Mouse (Mus musculus) hindlimb bud, embryonic 11.5 days (tissue): ENCODE data around the gene Ncam1.

Experiments used
- DNase-seq: peaks from one replicate; pipeline ENCODE4 v3.0.0-alpha.2; 2012; ENCODE audit warnings: low read depth, low spot score; ENCODE audit errors: extremely low spot score

Gene Ncam1

DNA sequence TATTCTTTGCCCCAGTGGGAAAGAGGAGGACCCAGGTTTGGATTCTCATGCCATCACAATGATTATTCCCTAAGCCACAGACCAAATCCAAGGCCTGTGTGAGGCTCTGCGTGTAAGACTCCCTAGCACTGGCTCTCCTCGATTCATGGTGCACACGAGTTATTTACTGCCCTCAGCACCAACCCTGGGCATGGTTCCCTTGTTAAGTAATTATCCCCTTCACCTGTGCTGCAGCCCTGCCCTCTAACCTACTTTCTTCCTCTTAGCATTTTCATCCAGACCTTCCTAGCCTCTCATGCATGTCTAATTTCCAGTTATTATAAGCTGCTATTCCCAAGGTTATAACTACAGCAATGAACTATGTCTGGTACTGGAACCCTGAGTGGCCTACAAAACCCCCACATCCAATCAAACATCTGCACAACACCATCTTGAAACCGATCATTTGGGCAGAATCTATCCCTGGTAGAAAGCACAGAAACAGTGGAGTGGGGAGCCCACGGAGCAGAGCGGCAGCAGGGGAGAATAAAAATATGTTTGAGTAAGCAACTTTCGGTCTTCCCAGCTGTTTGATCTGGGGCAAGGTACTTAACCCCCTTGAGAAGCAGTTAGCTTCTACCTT is 116.8 kb downstream of the Ncam1 start:
- DNase-seq = no peak

- DNase-seq = no peak
These were observed 119.5 kb downstream of the Ncam1 start for GRCm38 (mm10) chr9:49679270-49679669.

DNA sequence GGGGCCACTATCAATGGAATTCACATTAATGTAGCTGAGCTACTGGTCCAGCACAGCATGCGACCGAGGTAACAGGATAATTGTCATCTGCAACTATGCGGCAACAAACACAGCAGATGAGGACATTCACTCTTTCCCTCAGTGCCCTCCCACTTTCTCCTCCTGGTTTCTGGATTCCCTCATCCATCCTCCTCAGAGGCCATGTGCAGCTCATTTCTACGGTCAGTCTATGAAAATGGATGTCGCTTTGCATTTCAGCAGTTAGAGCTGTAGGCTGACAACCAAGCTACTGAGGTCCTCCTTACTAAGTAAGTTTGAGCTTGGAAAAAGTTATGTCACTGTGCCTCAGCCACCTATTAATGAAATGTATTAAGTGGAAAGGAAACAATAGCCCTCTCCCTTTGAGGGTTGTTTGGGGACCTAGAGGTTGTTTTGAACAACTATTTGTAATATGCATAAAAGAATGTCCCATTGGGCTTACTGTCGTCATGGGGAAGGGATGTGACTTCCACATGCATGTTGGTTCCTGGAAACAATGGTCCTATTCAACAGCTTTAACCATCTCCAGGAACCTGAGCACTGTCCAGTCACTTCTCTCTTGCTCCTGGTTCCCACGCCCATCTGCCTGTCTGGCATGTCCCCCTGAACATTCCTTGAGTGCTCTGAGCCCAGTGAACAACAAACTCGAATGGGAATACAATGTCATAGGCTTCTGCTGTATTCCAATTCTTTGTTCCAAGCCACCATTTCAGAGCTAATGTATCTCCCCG is 122.8 kb downstream of the Ncam1 start:
- no peak for DNase-seq

- no peak for DNase-seq
These were observed 126.0 kb downstream of the Ncam1 start for GRCm38 (mm10) chr9:49672646-49673199.

DNA sequence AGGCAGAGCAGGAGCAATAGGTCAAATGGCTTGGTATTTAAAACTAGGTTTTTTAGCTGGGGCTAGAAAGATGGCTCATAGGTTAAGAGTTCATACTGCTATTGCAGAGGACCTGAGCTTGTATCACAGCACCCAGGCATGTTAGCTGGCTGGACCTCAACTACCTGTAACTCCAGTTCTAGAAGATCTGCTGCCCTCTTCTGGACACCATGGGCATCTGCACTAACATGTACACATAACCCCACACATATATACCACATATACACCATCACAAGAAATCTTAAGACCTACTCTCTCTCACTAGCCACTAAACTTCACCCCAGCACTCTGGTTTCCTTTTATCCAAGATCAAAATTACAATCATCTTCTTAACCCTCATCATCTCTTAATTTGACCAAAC is 131.7 kb downstream of the Ncam1 start:
- no peak for DNase-seq

DNA sequence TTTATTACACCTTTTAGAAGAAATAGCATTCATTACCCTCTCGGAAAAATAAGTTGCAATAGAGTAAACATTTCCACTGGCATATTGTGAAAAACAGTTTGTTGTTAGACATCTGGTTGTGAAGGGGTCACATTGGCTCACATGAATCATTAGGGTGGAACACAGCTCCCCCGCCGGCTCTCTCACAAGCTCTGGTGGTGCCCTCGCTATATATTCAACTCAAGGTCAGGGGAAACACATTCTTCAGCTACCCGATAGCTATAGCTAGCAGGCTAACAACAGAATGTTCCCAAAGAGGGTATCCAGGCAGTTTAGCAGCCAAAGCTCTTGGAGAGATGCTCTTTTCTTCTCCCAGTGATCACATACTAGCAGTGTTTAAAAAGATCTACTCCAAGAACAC is 133.4 kb downstream of the Ncam1 start:
- DNase-seq = no peak

DNA sequence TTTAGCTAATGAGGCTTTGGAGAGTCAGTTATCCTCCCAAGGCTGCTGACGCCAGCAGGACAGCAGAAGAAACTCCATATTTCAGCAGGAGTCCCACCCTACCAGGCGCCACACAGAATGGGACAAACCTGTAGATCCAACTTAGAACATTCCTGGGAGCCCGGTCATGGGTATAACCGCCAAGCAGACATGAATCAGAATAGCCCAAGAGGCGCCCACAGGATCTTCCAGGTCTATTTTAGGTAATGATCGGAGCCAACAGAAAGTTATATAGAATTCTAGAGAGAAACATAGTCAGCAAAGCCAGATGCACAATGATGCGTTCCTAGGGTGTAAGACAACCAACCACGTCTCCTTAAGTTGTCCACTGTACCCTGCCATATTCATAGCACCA is 134.8 kb downstream of the Ncam1 start:
- DNase-seq = no peak

DNA sequence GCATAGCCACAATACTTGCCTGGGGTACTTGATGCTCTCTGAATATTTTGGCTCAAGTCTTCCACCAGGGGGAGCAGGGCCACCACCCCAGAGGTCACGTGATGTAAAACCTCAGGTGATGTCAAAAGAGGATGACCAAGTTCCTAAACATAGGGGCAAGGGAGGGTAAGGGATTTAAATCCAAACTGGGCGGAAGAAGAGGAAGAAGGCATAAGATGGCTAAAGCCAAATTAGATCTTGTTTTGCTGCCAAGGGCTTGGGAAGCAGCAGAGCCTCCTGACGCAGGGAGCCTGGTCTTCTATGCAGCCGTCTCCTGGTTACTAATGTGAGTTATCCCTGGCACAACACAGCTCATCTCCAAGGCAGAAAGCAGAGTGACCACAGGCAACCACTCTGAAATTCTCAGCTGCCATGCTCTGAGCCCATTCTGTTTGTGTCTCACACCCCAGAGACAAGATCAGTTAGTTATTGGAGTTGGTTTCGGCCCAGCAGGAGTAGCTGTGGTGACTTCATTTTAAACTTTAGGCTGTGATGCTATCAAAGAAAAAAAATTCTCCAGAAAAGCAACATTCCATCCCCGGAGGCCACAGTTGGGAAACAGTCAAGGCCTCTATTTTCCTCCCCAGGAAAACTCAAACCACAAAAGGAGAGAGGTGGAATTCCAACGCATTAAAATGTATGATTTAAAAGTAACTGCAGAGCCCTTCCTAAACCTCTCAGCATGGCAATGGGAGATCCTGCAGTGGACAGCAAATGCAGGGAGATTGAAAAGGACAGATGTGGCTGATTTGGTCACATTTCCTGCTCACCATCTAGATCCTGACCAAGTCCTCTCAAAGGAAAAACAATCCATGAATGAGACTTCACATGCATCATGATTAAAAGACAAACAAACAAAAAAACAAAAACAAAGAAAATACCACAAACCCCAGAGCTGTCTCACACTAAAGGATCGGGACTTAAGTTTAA is 135.5 kb downstream of the Ncam1 start:
- DNase-seq = no peak

DNA sequence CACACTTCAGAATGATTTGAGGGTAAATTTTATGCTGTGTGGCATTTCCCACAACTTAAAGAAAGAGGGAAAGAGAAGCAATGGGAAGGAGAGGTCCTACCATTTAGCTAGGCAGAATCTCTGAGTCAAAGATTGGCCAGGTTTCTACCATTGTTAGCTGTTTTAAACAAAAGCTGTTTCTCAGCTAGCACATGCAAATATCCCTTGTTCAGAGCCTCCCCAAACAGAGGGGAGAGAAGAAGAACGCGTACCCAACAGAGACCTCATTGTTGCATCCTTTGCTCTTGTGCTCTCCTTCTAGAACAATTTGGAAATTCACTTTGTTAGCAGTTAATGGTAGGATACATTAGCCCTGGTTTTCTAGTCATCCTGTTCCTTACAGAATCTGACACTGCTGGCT is 137.2 kb downstream of the Ncam1 start:
- no peak for DNase-seq

GRCm38 (mm10) chr9:49658381-49658856 is 140.3 kb downstream of the Ncam1 start:
- no peak for DNase-seq

DNA sequence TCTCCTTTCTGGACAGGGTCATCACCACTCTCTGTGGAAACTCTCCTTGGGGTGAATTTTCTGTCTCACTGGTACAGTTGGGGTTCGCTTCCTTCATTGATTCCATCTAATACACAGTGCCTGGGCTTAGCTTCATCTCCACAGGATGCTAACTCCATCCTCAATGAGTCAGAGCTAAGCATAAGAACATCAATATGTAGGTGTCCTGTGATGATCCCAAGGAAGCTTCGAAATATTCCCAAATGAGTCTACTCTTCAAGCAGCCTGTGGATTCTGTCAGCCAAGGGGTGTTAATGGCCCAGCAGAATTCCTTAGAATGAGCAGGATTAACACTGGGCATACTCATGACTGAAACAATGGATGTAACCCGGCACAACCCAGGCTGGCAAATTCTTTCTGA is 144.3 kb downstream of the Ncam1 start:
- no peak for DNase-seq

DNA sequence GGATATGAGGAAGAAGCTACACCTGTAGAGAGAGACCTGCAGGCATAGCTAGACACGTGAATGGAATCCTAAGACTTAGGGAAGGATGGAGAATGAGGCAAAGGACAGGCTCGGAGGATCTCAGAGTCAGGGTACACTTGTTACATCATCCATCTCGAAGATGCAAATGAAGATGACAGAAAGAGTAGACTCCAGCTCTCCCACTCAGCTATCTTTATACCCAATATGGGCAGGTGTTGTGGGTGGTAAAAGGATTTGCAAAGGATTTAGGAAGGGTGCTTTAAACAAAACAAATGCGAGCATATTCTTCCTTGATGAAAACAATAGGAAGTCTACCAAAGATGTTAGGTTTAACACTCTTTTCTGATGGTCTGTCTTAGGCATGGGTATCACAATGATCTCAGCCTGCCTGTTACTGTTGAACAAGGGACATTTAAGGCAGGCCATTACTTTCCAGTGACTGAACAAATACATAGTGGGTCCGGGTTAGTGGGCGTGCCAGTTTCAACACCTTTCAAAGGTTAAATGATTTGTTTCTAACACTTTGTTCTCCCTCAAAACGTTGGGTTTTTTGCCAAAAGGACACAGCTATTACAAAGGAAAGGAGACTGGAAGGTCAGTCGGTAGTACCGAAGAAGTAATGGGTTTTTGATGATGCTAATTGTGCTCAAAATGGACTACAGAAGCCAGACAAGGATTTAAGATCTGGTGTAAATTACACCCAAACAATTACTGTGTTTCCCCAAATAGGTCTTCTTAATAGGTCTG is 145.1 kb downstream of the Ncam1 start:
- DNase-seq = no peak

GRCm38 (mm10) chr9:49644296-49644695 is 154.4 kb downstream of the Ncam1 start:
- no peak for DNase-seq

DNA sequence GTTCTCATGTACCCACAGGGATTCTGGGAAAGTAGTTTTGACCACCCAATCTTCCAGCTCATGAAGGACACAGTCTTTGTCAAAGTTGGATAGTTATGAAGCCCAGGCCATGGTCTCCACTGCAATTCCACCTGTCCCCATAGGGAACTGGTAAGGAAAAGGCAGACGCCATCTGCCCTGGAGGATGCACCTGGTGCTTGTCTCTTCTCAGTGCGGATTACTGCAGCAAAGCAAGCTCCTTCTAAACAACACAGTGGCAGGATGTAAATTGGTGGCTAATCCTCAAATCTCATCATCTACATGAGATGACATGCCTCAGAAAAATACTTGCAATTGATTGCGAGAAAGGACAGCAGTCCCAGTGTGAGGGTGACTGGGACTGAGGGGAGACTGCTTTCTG is 158.0 kb downstream of the Ncam1 start:
- DNase-seq = no peak

GRCm38 (mm10) chr9:49640142-49640541 is 158.6 kb downstream of the Ncam1 start:
- DNase-seq = no peak

GRCm38 (mm10) chr9:49637955-49638354 is 160.8 kb downstream of the Ncam1 start:
- no peak for DNase-seq

DNA sequence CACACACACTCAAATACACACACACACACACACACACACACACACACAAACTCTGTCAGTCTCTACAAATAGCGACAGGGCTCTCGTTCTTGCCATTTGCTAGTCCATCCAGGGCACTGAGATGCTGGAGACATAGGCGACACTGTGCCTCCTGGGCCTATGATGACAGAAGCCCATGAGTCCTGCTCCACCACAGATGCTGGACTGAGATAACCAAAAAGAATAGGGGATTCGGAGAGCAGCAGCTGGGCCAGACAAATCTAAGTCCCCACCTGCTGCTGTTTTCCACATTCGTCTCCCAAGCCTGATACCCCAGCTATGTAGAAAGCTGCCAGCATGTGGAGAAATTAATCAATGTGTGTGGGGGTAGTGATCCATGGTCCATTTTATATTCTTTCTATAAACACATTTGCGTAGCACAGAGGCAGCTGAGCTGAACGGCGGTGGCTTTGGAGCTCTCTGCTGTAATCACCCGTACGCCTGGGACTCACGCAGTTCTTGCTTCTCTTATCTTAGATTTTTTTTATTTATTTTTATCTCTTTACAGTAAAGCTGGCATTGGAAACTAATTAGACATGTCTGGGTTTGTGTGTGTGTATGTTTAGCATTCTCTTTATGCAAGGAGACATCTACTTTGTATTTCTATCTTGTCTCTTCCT is 162.9 kb downstream of the Ncam1 start:
- DNase-seq = no peak

GRCm38 (mm10) chr9:49632591-49632990 is 166.1 kb downstream of the Ncam1 start:
- no peak for DNase-seq

DNA sequence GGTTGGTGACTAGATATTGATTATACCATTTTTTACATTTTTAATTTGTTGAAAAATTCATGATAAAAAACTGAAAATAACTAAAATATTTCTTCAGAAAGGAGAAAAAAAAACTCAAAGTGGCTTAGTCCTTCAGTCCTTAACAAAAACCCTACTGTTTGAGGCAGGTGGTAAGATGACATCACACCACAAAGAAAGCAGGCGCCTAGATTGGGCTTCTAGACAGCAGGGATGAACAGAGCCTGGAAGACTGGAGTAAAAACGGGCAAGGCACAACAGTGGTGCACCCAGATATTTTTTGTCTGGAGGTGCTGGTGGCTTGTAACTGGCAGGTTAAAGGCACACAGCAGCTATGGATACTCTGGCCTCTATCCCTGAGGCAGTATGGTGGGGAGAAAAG is 168.4 kb downstream of the Ncam1 start:
- no peak for DNase-seq

- DNase-seq = no peak
These were observed 173.8 kb downstream of the Ncam1 start for GRCm38 (mm10) chr9:49624910-49625309.
